Mouse (Mus musculus): ENCODE measurements around the gene Gm11084.

Gm11084 gene

DNA sequence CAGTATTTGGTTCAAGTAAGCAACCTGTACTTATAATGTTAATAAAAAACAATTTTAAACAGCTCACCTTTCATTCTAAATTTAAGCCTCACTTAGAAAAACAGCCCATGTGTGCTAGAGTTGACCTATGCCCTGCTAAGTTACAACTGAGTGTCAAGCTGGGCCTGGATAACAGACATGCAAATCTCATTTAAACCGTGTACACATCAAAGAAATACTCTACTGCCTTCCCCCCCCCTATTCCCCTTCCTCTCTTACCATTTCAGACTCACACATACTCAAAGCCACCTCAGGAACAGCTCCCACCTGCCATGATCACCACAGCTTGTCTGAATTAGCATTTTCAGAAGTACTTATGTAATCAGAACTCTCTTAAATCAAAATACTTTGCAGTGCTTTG lies 50.6 kb downstream of the Gm11084 start:
- DNase-seq (ENCODE audit: low read depth) = no peak

DNA sequence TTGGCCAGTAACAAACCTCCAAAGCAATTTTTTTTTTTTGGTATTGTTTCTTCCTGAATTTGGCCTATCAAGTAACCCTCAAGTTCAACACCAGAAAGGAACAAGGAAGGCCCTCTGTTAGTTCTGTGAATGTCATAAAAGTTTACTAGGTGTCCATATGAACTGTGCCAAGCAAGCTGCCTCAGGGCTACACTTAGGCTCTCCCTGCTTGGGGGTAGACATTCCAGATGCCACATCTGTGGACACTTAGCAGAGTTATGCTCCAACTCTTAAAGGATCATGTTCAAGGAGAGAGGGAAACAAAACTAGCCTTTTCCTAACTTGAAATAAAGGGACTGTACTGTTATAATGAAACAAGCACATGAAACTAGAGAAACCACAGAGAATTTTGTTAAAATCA lies 54.3 kb downstream of the Gm11084 start:
- no peak for DNase-seq (ENCODE audit: low read depth)

DNA sequence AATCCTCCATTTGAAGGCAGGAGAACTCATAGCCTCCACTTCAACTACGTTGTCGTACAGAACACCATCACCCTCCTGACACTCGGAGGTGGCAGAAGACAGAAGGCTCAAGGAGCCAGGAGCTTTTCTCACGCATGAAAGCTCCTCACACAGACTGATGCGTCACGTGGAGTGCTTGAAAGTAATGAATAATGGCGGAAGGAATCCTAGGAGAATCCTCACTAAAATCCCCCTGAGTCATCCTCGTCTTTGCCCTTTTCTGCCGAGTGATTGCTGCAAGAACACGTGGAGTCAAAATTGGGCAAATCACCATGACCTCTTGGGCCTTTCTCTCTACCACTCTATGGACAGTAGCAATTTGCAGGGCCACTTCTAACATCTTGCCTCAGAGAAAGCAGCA lies 61.5 kb downstream of the Gm11084 start:
- DNase-seq (ENCODE audit: low read depth) = no peak
